Mouse (Mus musculus) thymus, adult 18-20 months (tissue): ENCODE results near the gene Glp1r.

Experiments used
- DNase-seq, 2 experiments: peaks; one replicate each; pipeline ENCODE4 v3.0.0; 2022; ENCODE audit warnings: mixed read lengths in 2 of 2

The Glp1r gene

DNA sequence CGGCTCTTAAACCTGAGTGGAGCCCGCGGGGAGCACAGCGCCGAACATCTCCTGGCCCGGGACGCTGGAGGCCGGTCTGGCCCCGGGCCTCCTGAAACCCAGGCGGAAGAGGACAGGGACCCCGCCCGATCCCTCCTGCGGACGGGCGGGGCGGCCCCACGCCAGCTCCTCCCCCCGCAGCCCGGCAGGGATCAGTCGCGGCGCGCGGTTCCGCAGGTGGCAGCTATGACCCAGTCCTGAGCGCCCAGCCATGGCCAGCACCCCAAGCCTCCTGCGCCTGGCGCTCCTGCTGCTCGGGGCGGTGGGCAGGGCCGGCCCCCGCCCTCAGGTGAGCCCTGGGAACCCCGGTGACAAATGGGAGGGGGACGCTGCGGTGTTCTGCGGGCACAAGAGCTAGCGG is at the start of gene Glp1r:
Gene Glp1r, plus strand, starts transcription at position 191 of the 400 bp plus-strand sequence.
- DNase-seq, result no peak

DNA sequence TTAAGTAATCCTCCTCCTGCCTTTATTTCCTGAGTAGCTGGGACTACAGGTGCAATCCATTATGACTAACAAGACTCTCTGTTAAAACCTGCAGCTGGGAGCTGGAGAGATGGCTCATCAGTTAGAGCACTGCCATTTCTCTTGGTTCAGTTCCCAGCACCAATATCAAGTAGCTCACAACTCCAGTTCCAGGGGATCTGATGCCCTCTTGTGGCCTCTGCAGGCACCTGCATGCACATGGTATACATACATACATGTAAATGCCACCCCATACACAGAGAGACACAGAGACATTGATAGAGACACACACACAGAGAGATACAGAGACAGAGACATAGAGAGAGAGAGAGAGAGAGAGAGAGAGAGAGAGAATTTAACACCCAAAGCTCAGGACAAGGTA is 49.3 kb upstream of the Glp1r start:
- DNase-seq, result no peak

GRCm38 (mm10) chr17:30857347-30857746 is 44.3 kb upstream of the Glp1r start:
- no peak for DNase-seq

DNA sequence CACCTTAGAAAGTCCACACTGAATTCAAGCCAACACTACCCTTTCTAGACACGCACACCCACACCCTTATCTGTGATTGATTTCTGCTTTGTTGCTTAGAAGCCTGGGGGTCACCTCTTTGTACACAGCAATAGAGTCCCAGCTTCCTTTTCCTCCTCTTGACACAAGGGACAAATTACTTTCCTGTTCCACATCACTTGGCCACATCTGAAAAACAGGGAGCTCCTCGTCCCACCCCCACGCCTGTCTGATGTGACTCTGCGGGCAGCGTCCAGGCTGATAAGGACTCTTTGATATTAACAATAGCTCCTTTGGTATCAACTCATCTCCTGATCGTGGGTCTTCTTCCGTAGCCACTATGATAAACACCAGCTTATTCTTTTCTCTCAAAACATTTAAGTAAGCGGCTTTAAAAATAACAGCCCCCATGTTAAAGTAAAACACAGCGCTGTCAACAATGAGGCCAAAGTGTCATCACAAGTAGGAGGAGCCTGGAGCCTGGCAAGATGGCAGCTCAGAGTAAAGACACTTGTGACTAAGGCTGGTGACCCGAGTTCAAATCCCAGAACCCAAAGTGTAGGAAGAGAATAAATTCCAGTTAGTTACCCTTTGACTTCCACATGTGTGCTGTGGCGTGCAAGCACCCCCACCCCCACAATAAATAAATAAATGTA is 42.9 kb upstream of the Glp1r start:
- DNase-seq, result no peak

GRCm38 (mm10) chr17:30859989-30860585 is 41.5 kb upstream of the Glp1r start:
- DNase-seq, result no peak

DNA sequence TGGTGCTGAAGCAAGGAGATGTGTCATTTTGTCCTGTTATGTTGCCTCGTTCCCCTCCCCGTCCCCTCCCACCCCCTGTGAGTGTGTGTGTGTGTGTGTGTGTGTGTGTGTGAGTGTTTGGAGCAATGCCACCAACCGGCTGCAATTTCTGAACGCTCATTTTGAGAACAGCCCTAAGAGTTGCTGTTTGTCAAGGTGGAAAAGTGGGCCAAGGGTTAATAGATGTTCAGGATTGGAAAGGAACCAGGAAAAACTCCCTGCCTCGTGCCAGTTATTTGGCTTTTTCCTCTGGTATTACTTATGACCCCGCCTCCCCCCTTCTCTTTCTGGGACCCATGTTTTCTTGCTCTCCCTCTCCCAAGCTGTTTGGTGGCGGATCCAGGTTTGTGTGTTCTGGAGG is 41.0 kb upstream of the Glp1r start:
- no peak for DNase-seq

- DNase-seq, result no peak
Measured at GRCm38 (mm10) chr17:30866281-30866680, 35.3 kb upstream of the Glp1r start.

DNA sequence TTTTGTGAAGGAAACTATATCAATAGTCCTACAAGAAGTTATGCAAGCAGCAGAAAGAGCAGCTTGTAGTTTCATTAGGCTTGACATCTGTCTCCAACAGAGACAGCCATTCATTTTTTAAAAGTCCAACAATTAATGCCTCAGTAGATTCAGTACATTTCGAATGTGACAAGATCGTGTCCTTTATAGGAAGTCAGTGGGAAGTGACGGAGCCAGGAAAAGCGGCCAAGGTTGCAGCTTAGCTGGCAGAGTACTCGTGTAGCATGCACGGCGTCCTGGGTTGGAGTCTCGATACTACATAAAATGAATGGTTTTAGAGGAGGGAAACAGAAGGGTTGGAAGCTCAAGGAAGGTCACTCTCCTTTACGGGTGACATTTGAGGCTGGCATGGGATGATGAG is 34.7 kb upstream of the Glp1r start:
- no peak for DNase-seq

DNA sequence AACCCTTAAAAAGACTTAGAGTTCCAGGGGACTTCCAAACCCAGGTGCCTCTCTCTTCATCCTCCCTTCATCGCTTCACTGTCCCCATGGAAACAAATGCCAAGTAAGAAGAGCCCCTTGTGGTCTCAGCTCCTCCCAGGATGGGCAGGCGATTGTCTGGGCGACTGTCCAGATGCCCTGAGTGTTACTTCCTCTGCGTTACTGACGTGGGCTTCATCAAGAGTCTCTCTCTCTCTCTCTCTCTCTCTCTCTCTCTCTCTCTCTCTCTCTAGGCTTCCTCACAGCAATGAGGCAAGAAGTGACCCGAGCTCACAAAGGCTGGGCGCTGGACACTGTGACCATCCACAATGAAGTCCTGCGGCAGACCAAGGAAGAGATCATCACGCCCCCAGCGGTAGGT is 30.6 kb upstream of the Glp1r start:
- no peak for DNase-seq

- no peak for DNase-seq
Measured at GRCm38 (mm10) chr17:30874276-30874675, 27.3 kb upstream of the Glp1r start.

- DNase-seq, result no peak
Measured at GRCm38 (mm10) chr17:30877456-30877855, 24.2 kb upstream of the Glp1r start.

DNA sequence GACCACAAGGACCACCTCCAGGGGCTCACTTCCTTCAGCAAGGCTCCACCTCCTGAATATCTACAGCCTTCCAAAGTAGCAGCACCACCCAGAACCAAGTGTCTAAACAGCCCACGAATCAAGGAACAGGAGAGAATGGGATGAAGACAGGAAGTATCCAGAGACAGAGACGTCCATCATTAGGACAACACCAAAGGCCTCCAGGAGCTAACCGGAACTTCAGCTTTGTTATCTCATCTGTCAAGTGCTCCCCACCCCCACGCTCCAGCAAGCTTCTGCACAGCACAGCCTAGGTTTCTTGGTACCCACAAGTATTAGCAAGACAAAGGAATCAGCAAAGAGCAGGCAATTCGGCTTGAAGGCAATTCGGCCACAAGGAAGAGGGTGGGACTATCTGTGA is 23.0 kb upstream of the Glp1r start:
- no peak for DNase-seq

DNA sequence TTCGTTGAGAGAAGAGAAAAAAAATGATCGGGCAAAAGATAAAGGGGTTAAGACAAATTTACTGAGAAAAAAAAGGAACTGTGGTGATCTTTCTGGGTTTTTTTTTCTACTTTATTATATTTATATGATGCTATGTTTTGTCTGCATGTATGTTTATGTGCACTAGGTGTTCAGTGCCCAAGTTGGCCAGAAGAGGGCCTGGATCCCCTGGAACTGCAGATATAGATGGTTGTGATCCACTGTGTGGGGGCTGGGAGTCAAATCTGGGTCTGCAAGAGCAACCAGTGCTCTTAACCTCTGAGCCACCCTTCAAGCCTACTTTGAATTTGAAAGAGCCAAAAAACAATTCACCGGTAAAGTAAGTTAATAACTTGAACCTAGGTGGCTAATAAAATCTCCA is 21.2 kb upstream of the Glp1r start:
- no peak for DNase-seq

GRCm38 (mm10) chr17:30881001-30881400 is 20.6 kb upstream of the Glp1r start:
- no peak for DNase-seq

- DNase-seq, result no peak
Measured at GRCm38 (mm10) chr17:30882206-30882605, 19.4 kb upstream of the Glp1r start.

DNA sequence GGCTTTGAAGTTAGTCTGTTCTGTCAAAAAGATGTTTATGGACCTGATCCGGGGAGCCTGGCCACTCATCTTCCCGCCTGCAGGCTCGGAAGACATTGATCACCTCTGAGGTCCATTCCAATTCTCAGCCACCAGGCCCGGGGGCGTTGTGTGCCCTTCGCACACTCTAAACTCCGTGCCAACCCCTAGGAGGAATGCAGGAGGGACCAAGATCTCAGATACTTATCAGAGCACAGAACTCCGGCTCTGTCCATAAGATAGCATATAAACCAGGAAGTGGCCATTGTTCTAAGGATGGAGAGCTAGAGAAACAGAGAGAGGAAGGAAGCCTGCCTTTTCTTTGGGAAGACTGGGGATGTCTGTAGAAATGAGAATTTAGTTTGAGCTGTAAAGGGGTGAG is 18.1 kb upstream of the Glp1r start:
- DNase-seq, result no peak

DNA sequence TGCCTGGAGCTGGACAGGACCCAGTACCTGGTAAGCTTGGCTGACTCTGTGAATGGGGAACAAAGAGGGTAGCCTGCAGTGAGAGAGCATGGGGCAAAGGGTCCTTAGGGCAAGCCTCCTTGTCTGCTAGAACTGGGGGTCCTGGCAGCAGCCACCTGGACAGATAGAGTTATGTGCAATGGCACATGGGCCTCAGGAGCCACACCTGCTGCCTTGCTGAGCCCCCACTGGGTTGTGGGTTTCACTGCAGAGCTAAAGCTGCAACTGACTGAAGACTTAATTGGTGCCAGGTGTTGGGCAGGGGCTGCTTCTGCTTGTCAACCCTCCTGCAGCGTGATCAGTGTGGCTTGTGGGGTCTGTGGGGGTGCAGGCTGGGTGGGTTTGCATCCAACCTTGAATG is 9.5 kb upstream of the Glp1r start:
- DNase-seq, result peak; percentile 33 to 57

- DNase-seq, result peak; percentile 39 to 68
Measured at GRCm38 (mm10) chr17:30892730-30893129, 8.9 kb upstream of the Glp1r start.

DNA sequence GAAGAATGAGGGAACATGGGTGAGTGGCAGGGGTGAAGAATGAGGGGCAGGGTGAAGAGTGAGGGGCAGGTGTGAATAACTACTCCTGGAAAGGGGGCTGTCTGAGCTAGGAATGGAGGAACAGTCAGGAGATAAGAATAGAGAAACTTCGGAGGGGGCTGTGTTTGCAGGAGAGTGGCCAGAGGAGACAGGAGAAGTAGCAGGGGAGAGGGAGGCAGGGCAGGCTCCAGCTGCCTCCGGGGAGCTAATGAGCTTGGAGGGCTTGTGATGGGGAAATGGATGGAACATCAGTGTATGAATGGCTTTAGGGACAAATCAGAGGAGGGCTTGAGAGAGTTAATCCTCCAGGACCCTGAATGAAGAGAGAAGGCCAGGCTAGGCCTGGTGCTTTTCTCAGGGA is 4.5 kb upstream of the Glp1r start:
- no peak for DNase-seq

DNA sequence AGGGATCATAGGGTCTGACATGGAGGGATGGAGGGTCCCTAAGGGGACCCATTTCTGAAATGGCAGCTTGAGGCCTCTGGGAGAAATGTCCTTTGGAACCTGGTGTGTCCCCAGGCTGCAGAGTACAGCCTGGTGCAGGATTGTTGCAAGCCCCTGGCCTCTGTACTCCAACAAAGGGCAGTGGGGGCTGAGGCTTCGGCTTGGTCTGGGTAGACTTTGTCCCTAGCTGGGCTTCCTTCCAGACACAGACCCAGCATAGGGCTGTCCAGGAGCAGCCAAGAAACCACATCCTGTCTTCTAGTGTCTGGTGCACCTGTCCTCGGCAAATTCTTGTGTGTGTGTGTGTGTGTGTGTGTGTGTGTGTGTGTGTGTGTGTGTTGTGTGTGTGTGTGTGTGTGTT is 2.5 kb downstream of the Glp1r start:
- DNase-seq, result no peak

- DNase-seq, result no peak
Measured at GRCm38 (mm10) chr17:30907577-30907976, 6.0 kb downstream of the Glp1r start.

- DNase-seq, result no peak
Measured at GRCm38 (mm10) chr17:30910866-30911731, 9.5 kb downstream of the Glp1r start.

- DNase-seq, result no peak
Measured at GRCm38 (mm10) chr17:30911732-30912088, 10.1 kb downstream of the Glp1r start.

DNA sequence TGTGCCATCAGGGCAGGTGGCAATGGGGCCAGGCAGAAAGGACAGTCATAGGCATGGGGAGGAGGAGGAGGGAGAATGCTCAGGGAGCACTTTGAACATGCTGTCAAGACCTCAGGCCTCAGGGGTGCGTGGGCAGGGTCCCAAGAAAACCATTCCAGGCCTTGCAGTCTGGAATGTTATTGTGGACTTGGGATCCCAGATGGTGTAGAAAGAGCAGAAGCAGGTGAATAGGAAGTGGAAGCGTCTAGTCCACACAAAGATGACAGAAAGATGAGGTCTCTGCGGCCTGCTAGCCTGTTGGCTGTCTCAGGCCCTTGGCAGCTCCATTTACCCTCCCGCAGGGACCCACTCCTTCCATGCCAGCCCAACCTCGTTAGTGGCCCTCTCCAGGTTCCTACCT is 10.9 kb downstream of the Glp1r start:
- no peak for DNase-seq
